Mouse (Mus musculus): Measurements from ENCODE around the gene Ltn1.
A peak's percentile ranks its signal among the peaks of the same experiment; 100 is the strongest.

The Ltn1 gene

GRCm38 (mm10) chr16:87387444-87387977 lies 44.9 kb downstream of the Ltn1 start:
- no peak for DNase-seq

GRCm38 (mm10) chr16:87384366-87384765 lies 48.0 kb downstream of the Ltn1 start:
- DNase-seq, result no peak

GRCm38 (mm10) chr16:87382996-87383395 lies 49.4 kb downstream of the Ltn1 start:
- DNase-seq, result no peak

DNA sequence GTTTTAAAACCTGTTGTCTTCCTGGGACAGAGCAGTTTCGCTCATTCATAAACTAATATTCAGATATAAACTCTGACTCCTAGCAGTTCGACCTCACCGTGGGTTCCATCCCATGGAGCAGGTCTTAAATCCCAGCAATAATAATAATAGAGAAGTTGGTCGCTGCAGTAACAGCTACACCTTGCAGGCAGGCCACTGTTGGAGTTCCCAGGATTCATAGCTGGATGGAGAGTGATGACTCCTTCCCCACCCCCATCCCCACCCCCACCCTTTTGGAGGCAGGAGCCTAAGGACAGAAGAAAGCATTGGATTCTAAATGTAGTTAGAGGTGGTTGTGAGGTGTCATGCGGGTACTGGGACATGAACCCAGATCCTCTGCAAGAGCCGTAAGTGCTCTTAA lies 66.0 kb downstream of the Ltn1 start:
- DNase-seq, result no peak

- DNase-seq, result peak; percentile 52
Observed at GRCm38 (mm10) chr16:87366035-87366434, 66.4 kb downstream of the Ltn1 start.

DNA sequence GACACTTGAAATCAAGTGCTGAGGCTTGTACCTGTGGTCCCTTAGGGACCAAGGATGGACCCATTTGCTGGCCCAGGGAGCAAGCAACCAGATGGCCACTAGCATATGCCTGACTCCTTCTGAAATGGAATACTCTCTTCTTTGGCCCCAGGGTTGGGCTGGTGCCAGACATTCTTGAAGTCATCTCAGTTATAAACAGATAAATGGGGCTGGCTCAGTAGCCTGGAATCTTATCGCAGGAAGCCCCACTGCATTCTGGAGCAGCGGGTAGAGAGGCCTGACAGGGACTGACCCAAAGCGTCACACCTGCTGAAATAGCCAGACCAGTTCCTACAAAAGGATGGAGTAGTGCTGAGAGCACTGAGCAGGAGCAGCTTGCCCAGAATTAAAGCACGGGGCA lies 68.2 kb downstream of the Ltn1 start:
- peak; percentile 60 for DNase-seq

- DNase-seq, result no peak
Observed at GRCm38 (mm10) chr16:87360096-87360495, 72.3 kb downstream of the Ltn1 start.

DNA sequence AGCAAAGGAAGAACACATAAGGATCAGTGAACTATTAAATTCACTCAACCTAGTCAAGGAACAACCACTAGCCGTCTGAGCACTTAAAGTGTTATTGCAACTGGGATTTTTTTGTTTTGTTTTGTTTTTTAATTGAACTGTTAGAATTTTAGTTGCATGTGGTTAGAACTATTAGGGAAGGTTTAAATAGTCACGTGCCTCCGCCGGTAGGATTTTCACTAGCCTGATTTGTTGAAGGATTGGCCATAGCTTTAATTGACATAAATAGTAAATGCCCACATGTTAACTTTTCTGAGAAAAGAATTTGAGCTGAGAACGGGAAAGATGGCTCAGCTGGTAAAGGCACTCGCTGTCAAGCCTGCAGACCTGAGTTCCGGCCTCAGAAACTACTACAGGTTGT lies 77.7 kb downstream of the Ltn1 start:
- DNase-seq, result no peak

DNA sequence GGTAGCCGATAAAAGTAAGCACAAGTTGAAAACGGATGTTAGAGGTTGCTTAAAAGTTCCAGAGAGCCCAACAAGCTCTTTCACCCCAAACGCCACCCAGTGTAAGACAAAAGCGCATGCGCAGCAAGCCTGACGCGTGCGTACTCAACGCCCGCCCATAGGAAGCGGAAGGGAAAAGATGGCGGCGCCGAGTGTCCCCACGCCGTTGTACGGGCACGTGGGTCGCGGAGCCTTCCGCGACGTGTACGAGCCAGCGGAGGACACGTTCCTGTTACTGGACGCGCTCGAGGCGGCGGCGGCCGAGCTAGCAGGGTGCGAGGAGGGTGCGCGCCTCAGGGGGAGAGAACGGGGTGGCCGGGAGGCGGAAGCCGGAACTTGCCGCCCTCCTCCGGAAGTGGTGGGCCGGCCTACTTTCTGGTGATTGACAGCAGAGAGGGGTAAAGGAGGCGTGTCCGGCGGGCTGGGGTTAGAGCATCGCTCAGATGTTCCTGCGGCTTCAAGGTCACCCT lies 78.3 kb downstream of the Ltn1 start, which contains the start of gene N6amt1:
TSS of gene N6amt1 (plus strand) at position 111 of the 509 bp plus-strand sequence.
- peak; percentile 95 for DNase-seq

DNA sequence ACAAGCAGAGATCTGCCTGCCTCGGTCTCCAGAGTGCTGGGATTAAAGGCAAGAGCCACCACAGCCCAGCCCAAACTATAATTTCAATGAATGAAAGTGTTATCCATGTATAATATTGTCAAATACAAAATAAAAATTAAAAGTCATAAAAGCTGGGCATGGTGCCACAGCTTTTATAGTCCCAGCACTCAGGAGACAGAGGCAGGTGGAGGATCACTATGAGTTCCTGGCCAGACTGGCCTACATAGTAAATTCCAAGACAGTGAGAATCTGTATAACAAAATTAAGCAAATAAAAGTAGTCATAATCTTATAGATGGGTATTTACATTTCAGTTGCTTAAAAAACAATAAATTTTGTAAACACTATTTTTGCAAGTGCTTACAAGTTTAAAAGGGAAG lies 78.8 kb downstream of the Ltn1 start:
- DNase-seq, result no peak

DNA sequence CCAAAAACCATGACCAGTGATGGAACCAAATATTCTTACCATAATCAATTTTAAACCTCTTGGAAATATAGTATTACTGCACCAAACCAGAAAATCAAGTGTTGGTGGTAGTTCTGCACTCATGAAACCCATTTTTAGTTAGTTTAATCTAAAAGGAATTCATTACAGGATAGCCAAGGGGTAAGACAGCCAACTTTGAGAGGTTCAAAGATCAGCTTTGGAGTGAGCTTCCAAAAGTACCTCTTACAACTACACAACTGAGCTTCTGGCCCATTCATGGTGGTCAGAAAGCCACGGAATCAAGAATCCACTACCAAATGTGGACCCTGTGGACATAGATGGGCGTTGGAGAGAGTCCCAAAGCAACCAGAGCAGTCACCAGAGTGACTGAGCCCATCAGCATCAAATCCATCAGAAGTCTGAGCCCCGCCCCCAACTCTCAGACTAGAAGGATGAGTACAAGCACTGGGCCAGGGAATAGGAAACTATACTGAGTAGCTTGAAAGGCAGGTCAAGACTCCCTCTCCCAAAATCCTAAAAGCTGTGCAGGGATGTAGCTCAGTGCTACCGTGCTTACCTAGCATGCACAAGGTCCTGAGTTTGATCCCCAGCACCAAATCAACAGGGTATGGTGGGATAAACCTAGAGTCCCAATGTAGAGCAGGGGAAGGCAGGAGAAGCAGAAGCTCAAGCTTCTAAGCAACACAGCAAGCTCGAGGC lies 80.9 kb downstream of the Ltn1 start:
- no peak for DNase-seq

GRCm38 (mm10) chr16:87348133-87348532 lies 84.3 kb downstream of the Ltn1 start:
- DNase-seq, result no peak

DNA sequence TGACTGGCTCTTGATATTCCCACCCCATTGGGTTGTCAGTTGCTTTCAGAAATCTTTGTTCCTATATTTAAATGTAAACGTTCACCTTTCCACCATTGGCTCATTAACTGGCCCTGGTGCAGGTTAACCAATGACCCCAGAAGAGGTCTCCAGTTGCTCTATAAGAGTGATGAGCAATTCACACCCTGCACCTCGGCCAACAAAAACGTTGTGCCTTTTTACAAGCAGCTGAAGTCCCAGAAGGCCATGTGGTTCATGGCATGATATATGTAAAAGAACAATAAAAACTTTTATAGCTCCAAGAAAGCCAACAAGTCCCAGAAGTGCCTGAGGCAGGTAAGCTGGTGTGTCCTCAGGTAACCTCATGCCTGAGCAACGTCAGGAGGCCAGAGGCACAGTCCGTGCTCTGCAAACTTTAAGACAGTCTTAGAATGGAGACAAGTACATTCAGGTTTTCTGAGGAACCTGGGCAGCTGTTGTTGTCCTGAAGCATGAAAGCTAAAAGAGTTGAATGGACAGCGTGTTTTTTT lies 91.3 kb downstream of the Ltn1 start:
- DNase-seq, result no peak

GRCm38 (mm10) chr16:87334756-87335155 lies 97.7 kb downstream of the Ltn1 start:
- DNase-seq, result peak; percentile 19

- no peak for DNase-seq
Observed at GRCm38 (mm10) chr16:87329986-87330385, 102.4 kb downstream of the Ltn1 start.
